ENCODE assay signal across 8 mouse cellular contexts in the genomic region with DNA sequence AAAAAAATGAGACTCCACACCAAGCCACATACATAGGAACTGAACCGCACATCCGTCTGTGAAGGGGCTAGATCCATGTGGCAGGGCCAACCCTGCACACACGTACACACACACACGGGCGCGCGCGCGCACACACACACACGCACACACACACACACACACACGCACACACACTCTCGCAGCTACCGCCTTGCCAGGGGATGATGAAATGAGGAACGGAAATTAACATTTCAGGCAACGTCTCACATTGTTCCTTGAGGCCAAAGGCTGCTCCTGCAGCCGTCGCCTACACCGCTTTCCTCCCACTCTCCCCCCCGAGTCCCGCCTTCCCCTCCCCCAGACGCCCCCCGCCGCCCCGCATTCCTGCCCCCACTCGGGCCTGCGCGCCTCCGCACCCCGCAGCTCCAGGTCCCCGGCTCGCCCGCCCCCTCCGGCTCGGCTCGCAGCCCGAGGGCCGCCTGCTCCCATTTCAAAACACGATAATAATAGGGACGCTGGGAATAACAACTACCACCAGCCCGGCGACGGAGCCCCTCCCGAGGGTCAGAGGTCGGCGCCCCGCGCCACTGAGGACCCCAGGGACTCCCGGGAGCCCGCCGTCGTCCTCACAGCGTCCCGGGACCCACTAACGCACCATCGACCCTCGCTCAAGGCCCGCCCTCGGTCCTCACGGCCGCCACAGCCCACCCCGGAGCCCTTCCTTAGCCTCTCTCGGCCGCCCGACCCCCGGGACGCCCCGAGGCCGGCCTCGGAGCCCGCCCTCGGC. TPM values are rescaled to one million over a fixed set of nuclear protein-coding genes. Genes with fewer than 3 reads are reported as not detected.
DNase-seq lines count a peak whose midpoint lies in the region; ATAC-seq and TF ChIP-seq lines count a peak whose summit lies in the region.

No protein-coding gene starts in this region.

- peaks cover 38% of the 10 kb centered on the region for H3K4me1 ChIP-seq in bone marrow macrophage, adult 2 months (ENCODE audit: control insufficient read depth, insufficient read depth, low read length)
- H3K4me1 ChIP-seq in forebrain, embryonic 10.5 days, result peaks cover 55% of the 10 kb centered on the region
- H3K4me1 ChIP-seq in heart, embryonic 15.5 days (replicated peaks), result peaks cover 51% of the 10 kb centered on the region
- H3K4me1 ChIP-seq in liver, embryonic 16.5 days (ENCODE audit: control insufficient read depth, low read depth, low read length), result peaks cover 55% of the 10 kb centered on the region
- H3K4me1 ChIP-seq in neural tube, embryonic 13.5 days (replicated peaks), result peaks cover 53% of the 10 kb centered on the region
- H3K4me1 ChIP-seq in testis, adult 2 months (ENCODE audit: control insufficient read depth, insufficient read depth, low read length), result peaks cover 14% of the 10 kb centered on the region

- peaks cover 16% of the 10 kb centered on the region for H3K36me3 ChIP-seq in forebrain, embryonic 10.5 days (replicated peaks)
- no peaks in the 10 kb centered on the region for H3K36me3 ChIP-seq in heart, embryonic 15.5 days
- no peaks in the 10 kb centered on the region for H3K36me3 ChIP-seq in liver, embryonic 16.5 days (ENCODE audit: control insufficient read depth, insufficient read depth)
- H3K36me3 ChIP-seq in neural tube, embryonic 13.5 days, result peaks cover 15% of the 10 kb centered on the region
- H3K36me3 ChIP-seq in testis, adult 2 months (ENCODE audit: control insufficient read depth, insufficient read depth, low read length), result 0 out of 2 replicates have a peak, but pooled peaks cover 1% of the 10 kb centered on the region

- DNase-seq in CD4-positive helper T cell, adult 2 months (ENCODE audit: low read depth, low spot score), result peak; percentile 92
- peak; percentile 64 for DNase-seq in forebrain, embryonic 10.5 days (ENCODE audit: extremely low spot score, low spot score)
- peak; percentile 63 to 73 for DNase-seq in kidney, postnatal 25 days

- no peak for TF ChIP-seq POLR2A in bone marrow macrophage, adult 2 months (IDR thresholded peaks at IDR 0.05; ENCODE audit: borderline replicate concordance, low read depth, low read length)
- no peak; the same call in 1 of the 2 replicates for TF ChIP-seq POLR2A in testis, adult 2 months (IDR thresholded peaks at IDR 0.05; ENCODE audit: control insufficient read depth, low read depth, low read length)

- no peaks in the 10 kb centered on the region for H3K9me3 ChIP-seq in forebrain, embryonic 10.5 days
- no peaks in the 10 kb centered on the region for H3K9me3 ChIP-seq in heart, embryonic 15.5 days (replicated peaks)
- no peaks in the 10 kb centered on the region for H3K9me3 ChIP-seq in liver, embryonic 16.5 days (replicated peaks; ENCODE audit: control insufficient read depth, low read length)
- H3K9me3 ChIP-seq in neural tube, embryonic 13.5 days, result no peaks in the 10 kb centered on the region

- H3K27ac ChIP-seq in bone marrow macrophage, adult 2 months (ENCODE audit: insufficient read depth, low read depth, low read length), result peak overlapping the region; percentile 81
- H3K27ac ChIP-seq in forebrain, embryonic 10.5 days, result peak overlapping the region; percentile 99
- H3K27ac ChIP-seq in heart, embryonic 15.5 days, result peak overlapping the region; percentile 89
- peak overlapping the region; percentile 94 for H3K27ac ChIP-seq in liver, embryonic 16.5 days (ENCODE audit: low read length)
- H3K27ac ChIP-seq in neural tube, embryonic 13.5 days (replicated peaks), result peak overlapping the region; percentile 96
- peak overlapping the region; percentile 93 for H3K27ac ChIP-seq in testis, adult 2 months (ENCODE audit: control insufficient read depth, insufficient read depth, low read depth, low read length)

- WGBS in forebrain, embryonic 10.5 days, result under 1% methylated on average over 70 of the region's 71 CpGs
- WGBS in heart, embryonic 15.5 days, result under 1% methylated on average over 70 of the region's 71 CpGs
- WGBS in liver, embryonic 16.5 days (ENCODE audit: insufficient replicate concordance), result under 1% methylated on average over 69 of the region's 71 CpGs
- WGBS in neural tube, embryonic 13.5 days, result under 1% methylated on average over 63 of the region's 71 CpGs

- TF ChIP-seq CTCF in bone marrow macrophage, adult 2 months (IDR thresholded peaks at IDR 0.05; ENCODE audit: low read depth, low read length), result no peak
- TF ChIP-seq CTCF in testis, adult 2 months (IDR thresholded peaks at IDR 0.05; ENCODE audit: control insufficient read depth, insufficient read depth, insufficient replicate concordance, low read depth, low read length), result no peak

- peak overlapping the region; percentile 71 for H3K4me3 ChIP-seq in bone marrow macrophage, adult 2 months (ENCODE audit: insufficient read depth, low read length)
- peak overlapping the region; percentile 100 for H3K4me3 ChIP-seq in forebrain, embryonic 10.5 days
- peak overlapping the region; percentile 91 for H3K4me3 ChIP-seq in heart, embryonic 15.5 days
- H3K4me3 ChIP-seq in liver, embryonic 16.5 days (ENCODE audit: low read depth, low read length), result peak overlapping the region; percentile 99
- peak overlapping the region; percentile 100 for H3K4me3 ChIP-seq in neural tube, embryonic 13.5 days
- H3K4me3 ChIP-seq in testis, adult 2 months (ENCODE audit: control insufficient read depth, low read depth, low read length), result peak overlapping the region; percentile 98

- peak overlapping the region; percentile 78 for H3K4me2 ChIP-seq in heart, embryonic 15.5 days
- peak overlapping the region; percentile 91 for H3K4me2 ChIP-seq in liver, embryonic 16.5 days (ENCODE audit: low read depth, low read length)
- peak overlapping the region; percentile 76 for H3K4me2 ChIP-seq in neural tube, embryonic 13.5 days

- peak overlapping the region; percentile 96 for H3K9ac ChIP-seq in heart, embryonic 15.5 days
- H3K9ac ChIP-seq in liver, embryonic 16.5 days (ENCODE audit: low read depth, low read length), result peak overlapping the region; percentile 100
- H3K9ac ChIP-seq in neural tube, embryonic 13.5 days, result peak overlapping the region; percentile 100

- ATAC-seq in heart, embryonic 15.5 days (replicated peaks; ENCODE audit: insufficient number of reproducible peaks, insufficient read depth, low FRiP score, low read depth), result 0 out of 2 replicates have a peak, but pooled peaks have one; percentile 0
- ATAC-seq in liver, embryonic 16.5 days (ENCODE audit: low read depth), result no peak
- peak; percentile 15 for ATAC-seq in neural tube, embryonic 13.5 days (ENCODE audit: low read depth)

- no peaks in the 10 kb centered on the region for H3K27me3 ChIP-seq in forebrain, embryonic 10.5 days (ENCODE audit: poor library complexity, severe bottlenecking)
- H3K27me3 ChIP-seq in heart, embryonic 15.5 days, result no peaks in the 10 kb centered on the region
- H3K27me3 ChIP-seq in liver, embryonic 16.5 days (ENCODE audit: control insufficient read depth, insufficient read depth, low read depth, low read length), result no peaks in the 10 kb centered on the region
- H3K27me3 ChIP-seq in neural tube, embryonic 13.5 days, result no peaks in the 10 kb centered on the region
- no peaks in the 10 kb centered on the region for H3K27me3 ChIP-seq in testis, adult 2 months (ENCODE audit: control insufficient read depth, insufficient read depth, low read length)

RNA-seq across cellular contexts. Expression of a gene that starts 0.9 kb away (rescaled TPM):
- polyA plus RNA-seq in bone marrow macrophage, adult 2 months (2012; ENCODE audit: insufficient read depth, insufficient read length, missing spikeins), result 76.2 and 79.2 TPM in 2 replicates
- 33.4 and 33.8 TPM in 2 replicates for polyA plus RNA-seq in forebrain, embryonic 10.5 days (2016; fragmentation: Nextera tagmentation; extraction: Ambion mirVana)
- 39.6 and 51.5 TPM in 2 replicates for polyA plus RNA-seq in heart, embryonic 15.5 days (2015; fragmentation: Nextera tagmentation; extraction: Ambion mirVana)
- 7.8 and 8.6 TPM in 2 replicates for polyA plus RNA-seq in liver, embryonic 16.5 days (2015; fragmentation: Nextera tagmentation; extraction: Ambion mirVana)
- 43.2 and 58.2 TPM in 2 replicates for polyA plus RNA-seq in neural tube, embryonic 13.5 days (2015; fragmentation: Nextera tagmentation; extraction: Ambion mirVana)
- polyA plus RNA-seq in testis, adult 2 months (2012; rRNA removed), result 37.6 and 41.9 TPM in 2 replicates

RNA-seq across cellular contexts. Expression of a gene that starts 21.6 kb away (rescaled TPM):
- 58.3 and 65.1 TPM in 2 replicates for polyA plus RNA-seq in bone marrow macrophage, adult 2 months (2012; ENCODE audit: insufficient read depth, insufficient read length, missing spikeins)
- 53.9 and 56.8 TPM in 2 replicates for polyA plus RNA-seq in forebrain, embryonic 10.5 days (2016; fragmentation: Nextera tagmentation; extraction: Ambion mirVana)
- 60.1 and 64.3 TPM in 2 replicates for polyA plus RNA-seq in heart, embryonic 15.5 days (2015; fragmentation: Nextera tagmentation; extraction: Ambion mirVana)
- 19.9 and 20.7 TPM in 2 replicates for polyA plus RNA-seq in liver, embryonic 16.5 days (2015; fragmentation: Nextera tagmentation; extraction: Ambion mirVana)
- 48.7 and 50.1 TPM in 2 replicates for polyA plus RNA-seq in neural tube, embryonic 13.5 days (2015; fragmentation: Nextera tagmentation; extraction: Ambion mirVana)
- 101 and 124 TPM in 2 replicates for polyA plus RNA-seq in testis, adult 2 months (2012; rRNA removed)
